Mouse (Mus musculus): ENCODE measurements around the gene Trim41. TPM values are rescaled to one million over a fixed set of nuclear protein-coding genes. Genes with fewer than 3 reads are reported as not detected.

Gene Trim41
- polyA plus RNA-seq (2012): 54.6 and 79.4 TPM in 2 replicates

DNA sequence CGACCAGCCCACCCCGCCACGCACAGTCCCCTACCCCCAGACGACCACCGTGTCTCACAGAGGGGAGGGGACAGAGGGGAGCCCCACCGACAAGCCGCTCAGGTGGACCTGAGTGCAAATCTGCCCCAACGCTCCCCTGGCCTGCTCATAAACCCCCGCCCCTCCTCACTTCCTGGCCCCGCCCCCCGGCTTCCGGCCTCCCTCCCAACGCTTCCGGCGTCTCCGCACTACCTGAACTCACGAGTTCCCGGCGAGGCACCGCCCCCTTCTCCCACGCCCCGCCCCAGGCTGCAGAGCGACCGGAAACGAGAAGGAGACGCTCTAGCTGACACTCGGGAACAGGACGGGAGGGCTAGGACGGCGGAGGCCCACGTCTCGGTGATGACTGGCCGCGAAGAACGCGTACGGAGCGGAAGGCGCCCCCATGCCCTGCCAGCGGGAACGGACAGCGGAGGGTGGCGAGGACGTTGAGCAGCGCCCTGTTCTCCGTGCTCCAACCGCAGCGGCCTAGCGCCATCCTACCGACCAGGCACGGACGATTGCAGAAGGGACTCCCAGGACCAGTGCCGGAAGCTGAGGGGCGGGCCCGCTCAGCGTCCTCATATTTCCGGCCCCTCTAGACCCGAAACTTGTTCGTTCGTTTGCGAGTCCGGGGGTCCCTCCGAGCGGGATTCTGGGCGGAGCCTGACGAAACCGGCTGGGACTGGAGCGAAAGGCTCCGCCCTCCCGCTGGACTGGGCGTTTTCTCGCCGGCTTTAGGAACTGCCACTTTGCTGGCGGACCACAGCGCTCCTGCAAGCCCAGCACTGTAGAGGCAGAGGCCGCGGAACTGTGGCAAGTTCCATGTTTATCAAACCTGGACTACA, at the start of gene Trim41:
TSS of gene Trim41 (minus strand) at position 554 of the 866 bp plus-strand sequence.

DNA sequence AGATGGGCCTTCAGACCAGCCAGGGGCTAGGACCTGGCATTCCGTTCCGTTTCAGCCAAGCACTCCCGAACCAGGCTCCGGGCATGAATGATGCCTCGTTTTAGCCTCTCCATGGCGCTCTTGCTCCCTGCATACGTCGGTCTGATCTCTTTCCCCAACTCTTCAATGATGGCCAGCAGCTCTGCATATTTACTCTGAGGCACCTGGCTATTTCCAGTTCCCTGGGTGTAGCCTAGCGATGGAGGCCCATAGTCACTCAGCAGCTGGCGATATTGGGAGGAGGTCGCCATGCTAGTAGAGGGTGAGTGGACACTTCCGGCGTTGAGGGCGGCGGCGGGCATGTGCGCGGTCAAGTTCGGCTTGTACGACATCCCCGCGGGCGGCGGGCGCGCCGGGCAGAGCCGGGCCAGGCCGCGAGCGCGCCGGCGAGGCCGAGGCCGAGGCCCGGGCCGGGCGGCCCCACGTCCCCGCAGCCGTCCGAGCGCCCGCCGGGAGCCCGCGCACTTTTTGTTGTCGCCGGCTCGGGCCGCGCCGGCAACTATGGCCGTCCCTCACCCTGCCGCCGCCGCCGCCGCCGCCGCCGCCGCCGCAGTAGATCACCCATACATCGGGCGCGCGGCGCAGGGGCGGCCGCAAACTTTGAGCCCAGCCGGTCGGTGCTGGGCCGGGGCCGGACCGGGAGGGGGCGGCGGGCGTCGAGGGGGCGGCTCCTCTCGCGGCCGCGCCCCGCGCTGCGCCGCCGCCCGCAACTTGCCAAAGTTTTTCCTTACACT, 9.0 kb upstream of the Trim41 start, which contains the start of the genes Trim7 and Gm12184:
TSS of gene Trim7 (plus strand) at position 162 of the 773 bp plus-strand sequence.
TSS of gene Gm12184 (minus strand) at position 677 of the 773 bp plus-strand sequence.

DNA sequence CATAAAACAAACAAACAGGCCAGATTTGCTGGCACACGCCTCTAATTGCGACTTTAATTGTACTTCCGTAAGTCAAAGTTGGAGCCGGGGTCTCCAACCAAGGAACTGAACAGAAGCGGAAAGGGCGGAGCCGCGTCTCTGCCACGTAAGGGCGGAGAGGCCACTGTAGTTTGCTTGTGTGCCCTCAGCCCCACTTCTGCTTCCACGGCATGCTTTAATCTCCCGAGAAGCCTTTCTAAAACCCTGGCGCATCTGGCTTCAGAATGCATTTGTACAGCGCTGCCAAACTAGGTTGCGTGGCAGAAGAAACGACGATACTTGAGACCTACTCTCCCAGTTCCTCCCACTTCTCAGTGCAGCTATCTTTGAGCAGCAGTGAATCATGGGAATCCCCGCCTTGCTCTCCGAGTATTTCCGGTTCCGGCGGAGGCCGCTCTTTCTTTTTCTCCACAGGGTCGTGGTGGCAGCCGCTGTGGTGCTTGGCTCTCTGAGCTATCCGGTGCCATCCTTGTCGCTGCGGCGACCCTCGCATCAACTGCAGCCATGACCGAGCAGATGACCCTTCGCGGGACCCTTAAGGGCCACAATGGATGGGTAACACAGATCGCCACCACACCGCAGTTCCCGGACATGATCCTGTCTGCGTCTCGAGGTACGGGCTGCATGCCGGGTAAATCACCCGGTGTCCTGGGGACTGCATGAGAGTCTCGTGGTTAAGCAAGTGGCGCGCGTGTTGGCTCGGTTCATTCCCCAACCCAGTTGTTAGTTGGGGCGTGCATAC, 17.0 kb downstream of the Trim41 start, which contains the start of gene Rack1:
TSS of gene Rack1 (plus strand) at position 412 of the 781 bp plus-strand sequence.

Other genes with a start within 250 kb of the Trim41 start
- 4,368 and 4,920 TPM in 2 replicates for gene Rack1, start 17.0 kb downstream of the Trim41 start, polyA plus RNA-seq (2012)
- gene Trim7, start 8.8 kb upstream of the Trim41 start, polyA plus RNA-seq (2012): 0.84 and 1.2 TPM in 2 replicates
- 72.6 and 83.3 TPM in 2 replicates for gene Gm12184, start 9.3 kb upstream of the Trim41 start, polyA plus RNA-seq (2012)
- gene Irgm1, start 54.3 kb upstream of the Trim41 start, polyA plus RNA-seq (2012): 3.3 and 5.2 TPM in 2 replicates
- 0.03 and 0.04 TPM in 2 replicates for gene Gm5431, start 84.9 kb upstream of the Trim41 start, polyA plus RNA-seq (2012)
- gene Psme2b, start 128.8 kb upstream of the Trim41 start, polyA plus RNA-seq (2012): 2.8 and 3.4 TPM in 2 replicates
- gene Olfr56, start 161.5 kb upstream of the Trim41 start, polyA plus RNA-seq (2012): 0.07 and 0.25 TPM in 2 replicates
- gene 9930111J21Rik1, start 162.0 kb upstream of the Trim41 start, polyA plus RNA-seq (2012): 0.24 and 0.49 TPM in 2 replicates
- gene Gm12185, start 174.9 kb upstream of the Trim41 start, polyA plus RNA-seq (2012): not detected in 2 replicates
- 0.30 and 0.52 TPM in 2 replicates for gene Tgtp1, start 176.8 kb upstream of the Trim41 start, polyA plus RNA-seq (2012)
- gene 9930111J21Rik2, start 233.9 kb upstream of the Trim41 start, polyA plus RNA-seq (2012): 0.56 and 1.2 TPM in 2 replicates
- 2.0 and 2.4 TPM in 2 replicates for gene Tgtp2, start 246.9 kb upstream of the Trim41 start, polyA plus RNA-seq (2012)